Mouse (Mus musculus) ES-Bruce4 (cell line): ENCODE measurements around the gene Tceal1.

ENCODE experiments used
- CTCF ChIP-seq: IDR thresholded peaks from one replicate; pipeline ENCODE4 v1.8.1; 2011; ENCODE audit warnings: low read depth, low read length
- EP300 ChIP-seq: IDR thresholded peaks from 2 replicates; pipeline ENCODE4 v1.6.1; 2011; ENCODE audit warnings: low read depth, low read length; ENCODE audit not compliant: insufficient read depth

GRCm38 (mm10) chrX:136707446-136708167 is at the start of gene Tceal1:
- TF ChIP-seq CTCF (no peak), EP300 (no peak)
